Mouse (Mus musculus) macrophage (primary cell): Measurements from ENCODE around the gene Kng1. TPM values are rescaled to one million over a fixed set of nuclear protein-coding genes. Genes with fewer than 3 reads are reported as not detected.
"Not testable (repeated sequence)": the region's sequence is repeated elsewhere in the genome, so short reads cannot be mapped to it uniquely, and the experiment has no call there.

ENCODE experiments used
- H3K27ac ChIP-seq: fragments of 350-480 bp; formaldehyde crosslinking; 2 replicates; pipeline ENCODE4 v1.9.0; 2021
- H3K36me3 ChIP-seq: fragments of 350-480 bp; formaldehyde crosslinking; 2 replicates; pipeline ENCODE4 v1.9.0; 2021; ENCODE audit errors: inconsistent target
- H3K4me3 ChIP-seq: fragments of 350-480 bp; formaldehyde crosslinking; 2 replicates; pipeline ENCODE4 v1.9.0; 2021; ENCODE audit errors: inconsistent target
- H3K79me2 ChIP-seq: fragments of 350-480 bp; formaldehyde crosslinking; 2 replicates; pipeline ENCODE4 v1.9.0; 2021; ENCODE audit errors: inconsistent target
- WGBS: methylation state at CpG from one replicate; pipeline ENCODE4 v1.1.7; 2026; ENCODE audit warnings: inconsistent platforms; ENCODE audit not compliant: missing documents; 5-methylcytosine and 5-hydroxymethylcytosine counted together
- polyA plus RNA-seq: library from polyadenylated mRNA; stranded (reverse); fragments of 250-400 nt; gene quantifications from 3 replicates; pipeline ENCODE4 v1.2.4, GENCODE M21; 2018; ENCODE audit warnings: inconsistent platforms

Gene Kng1
- polyA plus RNA-seq, 1 experiment from 2014 or later = not detected

GRCm38 (mm10) chr16:23060781-23061325 is 3.2 kb downstream of the Kng1 start:
- H3K79me2 ChIP-seq, H3K4me3 ChIP-seq, H3K27ac ChIP-seq, H3K36me3 ChIP-seq: not testable (repeated sequence)
- 94% methylated on average over 4 of the region's 5 CpGs for WGBS

GRCm38 (mm10) chr16:23077516-23077915 is 19.9 kb downstream of the Kng1 start:
- WGBS = 80% methylated on average over 4 of the region's 6 CpGs
- not testable (repeated sequence) for H3K79me2 ChIP-seq, H3K36me3 ChIP-seq, H3K4me3 ChIP-seq, H3K27ac ChIP-seq

GRCm38 (mm10) chr16:23087159-23087558 is 29.5 kb downstream of the Kng1 start:
- not testable (repeated sequence) for H3K36me3 ChIP-seq, H3K4me3 ChIP-seq, H3K27ac ChIP-seq, H3K79me2 ChIP-seq
- WGBS = 75% methylated on average over 8 of the region's 8 CpGs

GRCm38 (mm10) chr16:23087712-23088111 is 30.0 kb downstream of the Kng1 start:
- H3K36me3 ChIP-seq, H3K27ac ChIP-seq, H3K79me2 ChIP-seq, H3K4me3 ChIP-seq: not testable (repeated sequence)
- 6% methylated on average over 4 of the region's 4 CpGs for WGBS

GRCm38 (mm10) chr16:23088491-23088890 is 30.8 kb downstream of the Kng1 start:
- not testable (repeated sequence) for H3K4me3 ChIP-seq, H3K79me2 ChIP-seq, H3K27ac ChIP-seq, H3K36me3 ChIP-seq
- WGBS = 100% methylated on average over 1 of the region's 1 CpGs

GRCm38 (mm10) chr16:23091345-23091744 is 33.7 kb downstream of the Kng1 start:
- not testable (repeated sequence) for H3K4me3 ChIP-seq, H3K27ac ChIP-seq, H3K36me3 ChIP-seq, H3K79me2 ChIP-seq

- H3K36me3 ChIP-seq = no peaks in the 10 kb centered on the region
- 90% methylated on average over 9 of the region's 13 CpGs for WGBS
- H3K27ac ChIP-seq = no peak overlapping the region
- no peaks in the 10 kb centered on the region for H3K79me2 ChIP-seq
- H3K4me3 ChIP-seq = no peak overlapping the region
Observed at GRCm38 (mm10) chr16:23093321-23093953, 35.8 kb downstream of the Kng1 start.

GRCm38 (mm10) chr16:23094136-23094535 is 36.5 kb downstream of the Kng1 start:
- Histone ChIP-seq H3K27ac (no peak overlapping the region), H3K4me3 (no peak overlapping the region), H3K79me2 (no peaks in the 10 kb centered on the region), H3K36me3 (no peaks in the 10 kb centered on the region)
- WGBS = 85% methylated on average over 6 of the region's 6 CpGs

- not testable (repeated sequence) for H3K36me3 ChIP-seq, H3K4me3 ChIP-seq, H3K79me2 ChIP-seq, H3K27ac ChIP-seq
- 94% methylated on average over 5 of the region's 5 CpGs for WGBS
Observed at GRCm38 (mm10) chr16:23095581-23095980, 37.9 kb downstream of the Kng1 start.

GRCm38 (mm10) chr16:23096886-23097285 is 39.2 kb downstream of the Kng1 start:
- not testable (repeated sequence) for H3K4me3 ChIP-seq, H3K79me2 ChIP-seq, H3K36me3 ChIP-seq, H3K27ac ChIP-seq
- 78% methylated on average over 1 of the region's 1 CpGs for WGBS

GRCm38 (mm10) chr16:23097290-23098104 is 39.8 kb downstream of the Kng1 start:
- H3K36me3 ChIP-seq, H3K79me2 ChIP-seq, H3K27ac ChIP-seq, H3K4me3 ChIP-seq: not testable (repeated sequence)
- 93% methylated on average over 8 of the region's 8 CpGs for WGBS

GRCm38 (mm10) chr16:23098105-23098452 is 40.4 kb downstream of the Kng1 start:
- not testable (repeated sequence) for H3K27ac ChIP-seq, H3K4me3 ChIP-seq, H3K36me3 ChIP-seq, H3K79me2 ChIP-seq
- WGBS = 92% methylated on average over 1 of the region's 1 CpGs

- Histone ChIP-seq H3K79me2 (no peaks in the 10 kb centered on the region), H3K27ac (no peak overlapping the region), H3K4me3 (no peak overlapping the region), H3K36me3 (no peaks in the 10 kb centered on the region)
- 85% methylated on average over 12 of the region's 12 CpGs for WGBS
Observed at GRCm38 (mm10) chr16:23099632-23100031, 42.0 kb downstream of the Kng1 start.

- H3K4me3 ChIP-seq = no peak overlapping the region
- WGBS = 45% methylated on average over 6 of the region's 9 CpGs
- no peaks in the 10 kb centered on the region for H3K79me2 ChIP-seq
- no peaks in the 10 kb centered on the region for H3K36me3 ChIP-seq
- H3K27ac ChIP-seq = no peak overlapping the region
Observed at GRCm38 (mm10) chr16:23100099-23100575, 42.5 kb downstream of the Kng1 start.

- no peaks in the 10 kb centered on the region for H3K79me2 ChIP-seq
- 45% methylated on average over 10 of the region's 10 CpGs for WGBS
- H3K27ac ChIP-seq = no peak overlapping the region
- no peak overlapping the region for H3K4me3 ChIP-seq
- H3K36me3 ChIP-seq = no peaks in the 10 kb centered on the region
Observed at GRCm38 (mm10) chr16:23100613-23101012, 42.9 kb downstream of the Kng1 start.
